Mouse (Mus musculus) brain, adult 10 weeks (tissue): ENCODE results near the gene Fgd1. TPM values are rescaled to one million over a fixed set of nuclear protein-coding genes. Genes with fewer than 3 reads are reported as not detected.

Source experiments
- polyA plus RNA-seq: library from polyadenylated mRNA; stranded (reverse); fragments of 350-450 nt; fragmentation: Illumina TruSeq; extraction: RNeasy Lipid Tissue Mini Kit (QIAGEN cat#74804); gene quantifications from one replicate; pipeline ENCODE4 v1.2.3, GENCODE M21; 2015; ENCODE audit warnings: low read depth, low replicate concordance

Gene Fgd1
- polyA plus RNA-seq: 7.8 TPM

DNA sequence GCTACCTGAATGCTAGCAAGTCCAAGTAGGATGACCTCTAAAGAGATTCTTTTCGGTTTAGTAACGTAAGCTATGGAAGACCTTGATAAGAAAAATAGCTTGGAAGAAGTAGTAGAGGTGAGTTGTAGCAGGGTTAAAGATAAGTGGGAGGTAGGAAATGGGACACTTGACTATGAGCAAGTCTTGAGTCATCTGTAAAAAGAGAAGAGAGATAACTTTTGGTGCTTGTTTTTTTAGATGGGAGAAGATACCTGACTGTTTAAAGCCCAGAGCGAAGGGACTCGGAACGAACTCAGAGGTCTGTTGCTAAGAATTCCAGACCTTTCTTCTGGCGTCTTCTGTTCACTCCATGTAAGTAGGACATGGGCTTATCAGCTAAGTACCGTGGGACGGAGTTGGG lies at the start of gene Fgd1:
Gene Fgd1, plus strand, starts transcription at position 301 of the 400 bp plus-strand sequence.

DNA sequence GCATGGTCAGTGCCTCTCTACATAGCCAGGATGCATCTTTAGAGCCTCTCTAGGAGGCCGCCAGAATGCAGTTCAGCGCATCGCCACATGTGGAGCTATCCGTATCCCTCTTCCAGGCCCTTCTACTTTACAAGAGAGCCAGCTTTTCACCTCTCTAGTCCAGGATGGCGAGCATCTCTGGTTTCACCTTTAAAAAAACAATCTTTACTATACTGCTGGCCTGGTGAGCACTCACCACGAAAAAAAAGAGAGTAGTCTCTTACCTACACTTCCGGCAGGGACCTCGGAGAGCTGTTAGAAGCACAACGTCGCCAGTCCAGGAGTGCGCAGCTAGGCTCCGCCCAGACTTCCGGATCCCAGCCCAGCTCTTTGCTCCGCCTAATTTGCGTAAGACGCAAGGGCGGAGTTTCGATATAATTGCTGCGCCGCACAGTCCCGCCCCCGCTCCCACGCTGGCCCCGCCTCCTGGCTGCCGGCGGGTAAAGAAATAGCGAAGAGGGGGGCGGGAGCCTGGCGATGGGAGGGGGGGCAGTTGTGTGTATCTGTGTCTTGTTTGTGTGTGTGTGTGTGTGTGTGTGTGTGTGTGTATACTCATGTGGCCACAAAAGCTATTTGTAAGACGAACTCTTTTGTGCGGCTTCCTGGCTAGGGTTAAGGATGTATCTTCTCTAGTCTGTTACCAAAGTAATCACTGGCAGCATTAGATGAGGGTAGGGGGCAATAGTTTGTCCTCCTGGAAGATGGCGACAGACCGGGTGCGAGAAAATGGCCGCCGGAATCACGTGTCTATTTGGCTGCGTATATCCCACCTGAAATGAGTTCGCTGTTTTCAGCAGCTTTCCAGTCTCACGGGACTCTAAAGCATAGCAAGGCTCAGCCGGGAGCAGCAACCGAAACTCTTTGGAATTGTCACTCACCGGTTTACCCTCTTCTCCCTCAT lies 28.7 kb upstream of the Fgd1 start, which contains the start of gene Gnl3l:
Gene Gnl3l, minus strand, starts transcription at position 385 of the 940 bp plus-strand sequence.

DNA sequence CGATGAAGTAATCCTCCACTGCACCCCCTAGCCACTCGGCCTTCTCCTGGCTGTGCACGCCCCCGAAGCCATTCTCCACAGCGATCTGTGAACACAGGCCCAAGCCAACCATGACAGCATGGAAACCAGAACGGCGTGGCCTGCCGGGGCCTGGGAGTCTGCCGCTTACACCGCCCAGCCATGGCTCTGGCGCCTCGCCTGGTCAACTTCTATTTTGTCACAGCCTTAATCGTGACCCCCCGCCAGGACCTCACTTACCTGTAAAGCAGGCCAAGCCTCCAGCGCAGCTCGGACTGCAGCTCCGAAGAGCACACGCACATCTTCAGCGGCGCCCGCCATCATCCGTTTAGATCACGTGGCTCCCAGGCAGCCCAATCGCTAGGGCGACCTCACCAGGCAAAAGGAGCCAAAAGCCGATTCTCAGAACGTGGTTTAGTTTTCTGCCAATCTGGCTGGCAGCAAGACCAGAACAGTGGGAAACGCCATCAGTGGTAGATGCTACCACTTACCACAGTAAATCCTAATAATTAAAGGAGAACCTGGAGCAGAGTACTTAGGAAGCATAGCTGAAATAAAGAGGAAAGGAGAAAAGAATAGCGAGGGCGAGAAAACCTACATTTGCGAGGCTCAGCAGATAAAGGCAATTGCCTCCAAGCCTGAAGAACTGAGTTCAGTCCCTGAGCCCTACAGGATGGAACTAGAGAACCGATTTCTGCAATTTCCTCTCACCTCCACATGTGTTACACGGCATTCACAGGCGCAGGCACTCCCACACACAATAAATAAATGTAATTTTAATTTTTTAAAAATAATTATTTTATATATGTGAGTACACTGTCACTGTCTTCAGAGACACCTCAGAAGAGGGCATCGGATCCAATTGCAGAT lies 50.5 kb downstream of the Fgd1 start, which contains the start of gene Tsr2:
Gene Tsr2, minus strand, starts transcription at position 373 of the 888 bp plus-strand sequence.

Other genes with a start within 250 kb of the Fgd1 start
- 64.1 TPM for gene Maged2, start 231.8 kb upstream of the Fgd1 start, polyA plus RNA-seq
- 119 TPM for gene Gnl3l, start 28.8 kb upstream of the Fgd1 start, polyA plus RNA-seq
- gene Tsr2, start 50.4 kb downstream of the Fgd1 start, polyA plus RNA-seq: 71.6 TPM
- gene Wnk3, start 151.9 kb downstream of the Fgd1 start, polyA plus RNA-seq: 18.0 TPM